Mouse (Mus musculus): ENCODE results near the gene T2.

DNA sequence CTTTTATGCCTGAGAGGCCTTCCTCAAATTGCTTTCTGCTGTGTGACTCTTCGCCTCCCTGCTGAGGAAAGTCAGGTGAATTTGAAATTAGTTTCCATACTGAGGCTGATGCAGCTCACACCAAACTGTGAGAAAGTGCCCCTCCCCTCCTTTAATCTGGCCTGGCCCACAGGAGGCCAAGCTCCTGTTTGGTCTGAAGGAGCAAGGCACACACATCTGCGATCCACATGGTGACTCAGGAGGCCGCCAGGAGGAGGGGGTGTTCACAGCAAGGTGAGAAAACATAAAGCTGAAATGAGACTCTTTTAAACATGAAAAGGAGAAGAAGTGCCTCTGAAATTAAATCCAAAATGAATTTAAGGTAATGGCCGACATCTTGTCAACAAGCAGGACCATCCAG, 40.6 kb downstream of the T2 start:
- TF ChIP-seq POLR2A (IDR thresholded peaks at IDR 0.05; ENCODE audit: insufficient read depth, low read depth, low read length) (no peak), EP300 (IDR thresholded peaks at IDR 0.05; ENCODE audit: insufficient read depth, low read depth, low read length) (no peak), CTCF (IDR thresholded peaks at IDR 0.05) (no peak)
